Mouse (Mus musculus) G1E (cell line): ENCODE results near the gene Paqr9. TPM values are rescaled to one million over a fixed set of nuclear protein-coding genes. Genes with fewer than 3 reads are reported as not detected.
A peak's percentile ranks its signal among the peaks of the same experiment; 100 is the strongest.

ENCODE experiments used
- ATAC-seq: 2 replicates; pipeline ENCODE4 v1.8.0; 2016; ENCODE audit warnings: mild to moderate bottlenecking; ENCODE audit not compliant: insufficient number of reproducible peaks, poor library complexity, low FRiP score, severe bottlenecking; ENCODE audit errors: extremely low read depth
- DNase-seq: peaks from one replicate; pipeline ENCODE4 v3.0.0; 2012; ENCODE audit warnings: low spot score
- H3K27me3 ChIP-seq: 2 replicates; pipeline ENCODE4 v1.6.1; 2012; ENCODE audit warnings: mild to moderate bottlenecking, low read length, inconsistent platforms; ENCODE audit not compliant: insufficient read depth
- H3K36me3 ChIP-seq: replicated peaks from 2 replicates; pipeline ENCODE3; 2012; ENCODE audit warnings: mild to moderate bottlenecking, inconsistent platforms
- H3K4me1 ChIP-seq: 2 replicates; pipeline ENCODE4 v1.6.1; 2012; ENCODE audit warnings: low read depth, low read length, inconsistent platforms, mixed read lengths; ENCODE audit not compliant: insufficient read depth
- H3K4me3 ChIP-seq: 2 replicates; pipeline ENCODE4 v1.5.1; 2012; ENCODE audit warnings: low read depth, mild to moderate bottlenecking, inconsistent platforms, low read length, moderate library complexity, mixed read lengths
- H3K9me3 ChIP-seq: replicated peaks from 2 replicates; pipeline ENCODE4 v1.6.1; 2012; ENCODE audit warnings: inconsistent platforms
- CTCF ChIP-seq: IDR thresholded peaks from 2 replicates; pipeline ENCODE4 v1.5.1; 2012; ENCODE audit warnings: low read depth, low read length, inconsistent platforms, mixed read lengths
- GATA1 ChIP-seq: IDR thresholded peaks from 2 replicates; pipeline ENCODE4 v1.6.1; 2012; ENCODE audit warnings: borderline replicate concordance, low read length, inconsistent platforms, mixed read lengths
- GATA2 ChIP-seq: IDR thresholded peaks from 2 replicates; pipeline ENCODE4 v1.6.1; 2012; ENCODE audit warnings: low read depth, low read length, inconsistent platforms, borderline replicate concordance
- POLR2AphosphoS5 ChIP-seq: IDR thresholded peaks from 2 replicates; pipeline ENCODE4 v1.6.1; 2012; ENCODE audit warnings: low read depth, low read length, inconsistent platforms; ENCODE audit not compliant: insufficient replicate concordance
- TAL1 ChIP-seq: conservative IDR thresholded peaks from 2 replicates; pipeline ENCODE4 v1.6.1; 2012; ENCODE audit warnings: low read depth, low read length, inconsistent platforms, mixed read lengths
- polyA plus RNA-seq: library from polyadenylated mRNA; stranded (reverse); fragments of >175 nt; gene quantifications from 2 replicates; pipeline ENCODE4 v1.2.3, GENCODE M21; 2012
- total RNA-seq, 2 experiments: library from RNA; stranded (forward) in 1 of 2; stranded (reverse) in 1 of 2; fragments of 200-1000 nt in 1 of 2; fragments of >200 nt in 1 of 2; fragmentation: Nextera tagmentation in 1 of 2; gene quantifications; 2 replicates each; pipeline ENCODE4 v1.2.3; 2014 to 2017

Paqr9 gene
- total and polyA plus RNA-seq, 3 experiments, result 0.11 to 6.8 TPM; not detected in 1

GRCm38 (mm10) chr9:95557722-95558121 is 1.7 kb upstream of the Paqr9 start:
- Histone ChIP-seq H3K4me3 (no peak overlapping the region), H3K9me3 (peaks cover 20% of the 10 kb centered on the region), H3K27me3 (no peaks in the 10 kb centered on the region), H3K4me1 (peaks cover 5% of the 10 kb centered on the region; the same call in 1 of the 2 replicates), H3K36me3 (no peaks in the 10 kb centered on the region)
- DNase-seq (no peak), ATAC-seq (no peak)
- TF ChIP-seq GATA1, result no peak
- TF ChIP-seq TAL1, result no peak
- no peak for TF ChIP-seq POLR2AphosphoS5
- TF ChIP-seq CTCF, result no peak
- TF ChIP-seq GATA2, result no peak

DNA sequence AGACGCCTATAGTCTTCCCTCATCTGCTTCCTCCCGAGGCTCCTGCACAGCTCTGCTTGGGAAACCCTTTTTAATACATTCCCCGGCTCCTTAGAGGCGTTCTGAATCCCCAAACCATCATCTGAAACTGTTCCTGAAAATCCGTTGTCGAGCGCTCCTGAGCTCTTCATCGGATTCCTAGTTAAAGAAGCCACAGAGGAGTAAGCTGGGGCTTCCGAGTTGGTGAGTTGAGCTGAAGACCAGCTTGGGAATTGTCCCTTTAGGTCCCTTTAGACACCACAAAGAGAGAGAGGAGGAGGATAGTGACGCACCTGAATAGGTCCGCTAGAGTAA is 765 bp upstream of the Paqr9 start:
- ATAC-seq, result no peak
- Histone ChIP-seq H3K36me3 (no peaks in the 10 kb centered on the region), H3K4me1 (peaks cover 5% of the 10 kb centered on the region; the same call in 1 of the 2 replicates), H3K4me3 (no peak overlapping the region), H3K9me3 (peaks cover 20% of the 10 kb centered on the region), H3K27me3 (no peaks in the 10 kb centered on the region)
- TF ChIP-seq GATA2, result no peak
- no peak for TF ChIP-seq CTCF
- no peak for TF ChIP-seq POLR2AphosphoS5
- no peak for TF ChIP-seq TAL1
- no peak for TF ChIP-seq GATA1
- DNase-seq, result no peak

DNA sequence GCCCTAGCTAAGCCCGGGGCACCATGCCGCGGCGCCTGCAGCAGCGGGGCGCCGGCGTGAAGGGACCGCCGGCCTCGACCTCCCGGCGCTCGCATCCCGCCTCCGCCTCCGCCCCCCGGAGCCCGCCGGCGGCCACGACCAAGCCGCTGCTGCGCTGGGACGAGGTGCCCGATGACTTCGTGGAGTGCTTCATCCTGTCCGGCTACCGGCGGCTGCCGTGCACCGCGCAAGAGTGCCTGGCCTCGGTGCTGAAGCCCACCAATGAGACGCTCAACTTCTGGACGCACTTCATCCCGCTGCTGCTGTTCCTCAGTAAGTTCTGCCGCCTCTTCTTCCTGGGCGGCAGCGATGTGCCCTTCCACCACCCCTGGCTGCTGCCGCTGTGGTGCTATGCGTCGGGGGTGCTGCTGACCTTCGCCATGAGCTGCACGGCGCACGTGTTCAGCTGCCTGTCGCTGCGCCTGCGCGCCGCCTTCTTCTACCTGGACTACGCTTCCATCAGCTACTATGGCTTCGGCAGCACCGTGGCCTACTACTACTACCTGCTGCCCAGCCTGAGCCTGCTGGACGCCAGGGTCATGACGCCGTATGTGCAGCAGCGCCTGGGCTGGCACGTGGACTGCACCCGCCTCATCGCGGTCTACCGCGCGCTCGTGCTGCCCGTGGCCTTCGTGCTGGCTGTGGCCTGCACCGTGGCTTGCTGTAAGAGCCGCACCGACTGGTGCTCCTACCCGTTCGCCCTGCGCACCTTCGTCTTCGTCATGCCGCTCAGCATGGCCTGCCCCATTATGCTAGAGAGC is 679 bp downstream of the Paqr9 start:
- no peaks in the 10 kb centered on the region for H3K27me3 ChIP-seq
- peaks cover 2% of the 10 kb centered on the region; the same call in 1 of the 2 replicates for H3K4me1 ChIP-seq
- DNase-seq, result no peak
- H3K36me3 ChIP-seq, result no peaks in the 10 kb centered on the region
- TF ChIP-seq GATA1 (no peak), CTCF (no peak), TAL1 (no peak), POLR2AphosphoS5 (no peak), GATA2 (no peak)
- H3K9me3 ChIP-seq, result peaks cover 20% of the 10 kb centered on the region
- ATAC-seq, result no peak
- H3K4me3 ChIP-seq, result peak overlapping the region; percentile 13

DNA sequence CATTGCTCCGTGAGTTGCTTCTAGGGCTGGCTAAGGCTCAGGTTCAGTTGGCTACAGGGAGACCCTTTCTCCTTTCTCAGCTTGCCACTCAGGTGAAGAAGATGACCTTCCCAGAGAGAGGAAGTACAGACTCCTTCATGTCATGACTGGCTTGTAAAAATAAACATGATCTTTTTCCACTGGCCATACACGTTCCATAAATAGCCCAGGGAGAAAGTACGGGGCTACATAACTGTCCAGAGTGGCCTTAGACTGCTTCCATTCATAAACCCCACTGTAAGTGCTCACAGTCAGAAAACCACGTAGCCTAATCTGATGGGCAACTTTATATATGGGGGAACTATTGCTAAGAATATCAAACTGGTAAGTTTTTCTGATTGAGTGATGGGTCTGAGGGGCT is 4.6 kb downstream of the Paqr9 start:
- ATAC-seq, result no peak
- no peak for DNase-seq
- no peak for TF ChIP-seq CTCF
- TF ChIP-seq TAL1, result no peak
- TF ChIP-seq GATA2, result no peak
- no peak for TF ChIP-seq GATA1
- TF ChIP-seq POLR2AphosphoS5, result no peak
- H3K4me3 ChIP-seq, result no peak overlapping the region
- no peaks in the 10 kb centered on the region for H3K4me1 ChIP-seq
- peaks cover 18% of the 10 kb centered on the region for H3K9me3 ChIP-seq
- no peaks in the 10 kb centered on the region for H3K36me3 ChIP-seq
- no peaks in the 10 kb centered on the region for H3K27me3 ChIP-seq

GRCm38 (mm10) chr9:95566394-95566793 is 6.9 kb downstream of the Paqr9 start:
- DNase-seq, result no peak
- no peak for ATAC-seq

DNA sequence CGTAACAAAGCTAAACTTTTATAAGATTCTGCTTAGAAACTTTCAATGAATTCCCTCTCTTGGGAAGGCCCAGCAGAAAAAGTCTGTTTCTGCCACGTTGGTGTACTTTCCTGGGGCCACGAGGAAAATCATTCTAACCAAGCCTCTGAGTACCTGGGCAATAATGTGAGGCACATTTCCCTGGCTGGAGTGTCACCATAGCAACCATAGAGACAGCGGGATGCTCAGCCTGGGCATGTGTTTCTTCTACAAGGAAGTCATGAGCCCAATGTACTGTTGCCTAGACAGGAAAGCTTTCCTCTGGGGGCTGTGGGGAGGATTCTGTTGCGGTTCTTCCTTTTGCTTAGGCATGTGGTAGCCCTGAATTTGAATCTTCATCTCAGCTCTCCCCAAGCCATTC is 7.5 kb downstream of the Paqr9 start:
- TF ChIP-seq GATA2 (no peak), TAL1 (no peak), CTCF (no peak), GATA1 (no peak), POLR2AphosphoS5 (no peak)
- Histone ChIP-seq H3K4me1 (no peaks in the 10 kb centered on the region), H3K4me3 (no peak overlapping the region), H3K36me3 (no peaks in the 10 kb centered on the region), H3K27me3 (no peaks in the 10 kb centered on the region), H3K9me3 (no peaks in the 10 kb centered on the region)
- no peak for ATAC-seq
- no peak for DNase-seq

More at GRCm38 (mm10) chr9:95566394-95566793, 6.9 kb downstream of the Paqr9 start:
- no peaks in the 10 kb centered on the region for H3K36me3 ChIP-seq
- no peaks in the 10 kb centered on the region for H3K9me3 ChIP-seq
- no peaks in the 10 kb centered on the region for H3K4me1 ChIP-seq
- no peak for TF ChIP-seq CTCF
- no peak for TF ChIP-seq GATA2
- no peak for TF ChIP-seq TAL1
- TF ChIP-seq GATA1, result no peak
- no peak for TF ChIP-seq POLR2AphosphoS5
- no peak overlapping the region for H3K4me3 ChIP-seq
- no peaks in the 10 kb centered on the region for H3K27me3 ChIP-seq

DNA sequence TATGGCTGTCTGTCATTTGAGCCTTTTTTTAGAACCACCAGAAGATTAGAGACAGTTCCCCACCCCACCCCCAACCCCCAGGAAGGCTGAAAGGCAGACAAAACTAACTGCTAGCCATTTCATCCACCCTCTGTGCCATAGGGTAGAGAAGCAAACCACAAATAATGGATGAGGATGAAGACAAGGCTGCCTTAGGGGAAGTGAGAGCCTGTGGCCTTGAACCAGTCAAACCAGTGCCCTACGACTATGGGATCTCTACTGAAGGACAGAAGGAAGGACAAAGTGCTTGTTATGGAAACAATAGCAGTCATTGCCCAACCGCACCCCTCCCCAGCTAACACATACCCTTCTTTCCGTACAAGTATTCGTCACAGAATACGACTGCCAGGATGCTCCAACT is 9.8 kb downstream of the Paqr9 start:
- H3K27me3 ChIP-seq, result no peaks in the 10 kb centered on the region
- no peak for ATAC-seq
- TF ChIP-seq GATA1 (no peak), GATA2 (no peak), CTCF (no peak), TAL1 (no peak), POLR2AphosphoS5 (no peak)
- H3K4me1 ChIP-seq, result no peaks in the 10 kb centered on the region
- no peak overlapping the region for H3K4me3 ChIP-seq
- no peak for DNase-seq
- H3K36me3 ChIP-seq, result no peaks in the 10 kb centered on the region
- no peaks in the 10 kb centered on the region for H3K9me3 ChIP-seq
